Mouse (Mus musculus) skeletal muscle tissue, adult 2 months (tissue): ENCODE data around the gene Olfr39.
"Not testable (repeated sequence)": the region's sequence is repeated elsewhere in the genome, so short reads cannot be mapped to it uniquely, and the experiment has no call there.

Source experiments
- DNase-seq: peaks from one replicate; pipeline ENCODE4 v3.0.0-alpha.2; 2012; ENCODE audit warnings: low read depth, low spot score

Gene Olfr39

DNA sequence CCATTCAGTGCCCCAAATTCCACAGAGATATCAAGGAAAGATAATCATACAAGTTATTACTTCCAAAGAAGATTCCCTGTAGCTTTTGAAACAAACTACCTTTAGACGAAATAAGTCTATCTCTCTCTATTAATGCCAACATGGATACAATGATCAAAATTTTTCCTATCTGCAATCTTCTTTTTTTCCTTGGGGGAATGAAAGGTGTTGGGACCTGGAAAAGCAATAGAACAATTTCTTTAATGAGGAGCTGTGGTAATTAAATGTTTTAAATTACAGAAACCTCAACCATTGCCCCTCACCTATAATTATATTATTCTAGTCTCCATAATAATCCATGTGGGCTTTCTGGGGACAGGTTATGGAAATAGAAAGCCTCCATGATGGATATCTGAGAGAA lies at the start of gene Olfr39:
Gene Olfr39, plus strand, starts transcription at position 301 of the 400 bp plus-strand sequence.
- DNase-seq: no peak

DNA sequence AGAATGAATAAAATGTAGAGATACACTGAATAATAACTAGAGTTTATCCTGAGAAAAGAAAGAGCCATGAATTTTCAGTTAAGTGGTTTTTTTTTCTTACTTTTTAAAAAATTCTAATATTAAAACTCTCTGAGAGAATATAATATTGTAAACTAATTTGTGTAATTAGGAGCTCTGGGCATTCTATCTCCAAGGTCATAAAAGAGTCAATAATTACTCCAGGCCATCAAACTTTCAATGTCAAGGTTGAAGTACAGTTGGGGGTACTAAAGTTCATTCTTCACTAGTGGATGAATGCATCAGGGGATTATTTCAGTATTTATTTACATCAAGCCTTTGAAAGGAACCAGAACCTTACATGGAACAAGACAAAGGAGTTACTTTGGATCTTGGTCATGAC lies 45.3 kb upstream of the Olfr39 start, which contains the start of gene Olfr872:
Gene Olfr872, plus strand, starts transcription at position 301 of the 400 bp plus-strand sequence.
- no peak for DNase-seq

DNA sequence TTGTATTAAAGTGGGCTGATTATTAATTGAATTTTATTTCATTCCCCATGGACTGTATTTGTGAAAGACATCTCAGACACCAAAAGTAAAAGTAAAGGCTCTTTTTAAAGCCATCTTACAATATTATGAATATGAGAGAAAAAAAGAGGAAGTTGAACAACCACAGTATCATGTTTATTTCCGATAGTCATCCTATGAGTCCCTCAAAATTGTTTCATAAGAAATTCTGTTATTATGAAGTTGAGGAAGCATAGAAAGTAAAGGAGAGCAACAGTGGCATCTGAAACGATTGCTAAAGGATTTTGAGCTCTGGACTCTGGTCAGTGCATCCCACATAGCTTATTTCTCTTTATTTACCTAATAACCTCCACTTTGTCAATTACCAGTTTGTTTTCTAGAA lies 44.8 kb upstream of the Olfr39 start:
- DNase-seq: no peak

DNA sequence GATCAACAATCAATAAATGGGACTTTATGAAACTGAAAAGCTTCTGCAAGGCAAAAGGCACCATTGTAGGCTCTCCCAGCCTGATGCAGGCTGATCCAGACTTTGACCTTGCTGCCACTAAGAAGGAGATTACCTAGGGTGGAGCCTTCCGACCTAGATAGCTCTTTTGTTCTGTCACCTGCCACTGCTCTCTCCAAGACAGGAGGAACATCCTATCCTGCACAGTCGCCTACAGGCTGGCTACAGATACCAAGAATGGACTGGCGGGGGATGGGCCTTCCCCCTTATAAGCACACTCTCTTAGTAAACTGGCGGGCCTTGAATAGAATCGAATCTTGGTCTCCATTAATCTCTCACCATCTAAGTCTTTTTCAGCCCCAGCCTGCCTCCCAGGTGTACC lies 13.4 kb downstream of the Olfr39 start:
- DNase-seq: not testable (repeated sequence)

DNA sequence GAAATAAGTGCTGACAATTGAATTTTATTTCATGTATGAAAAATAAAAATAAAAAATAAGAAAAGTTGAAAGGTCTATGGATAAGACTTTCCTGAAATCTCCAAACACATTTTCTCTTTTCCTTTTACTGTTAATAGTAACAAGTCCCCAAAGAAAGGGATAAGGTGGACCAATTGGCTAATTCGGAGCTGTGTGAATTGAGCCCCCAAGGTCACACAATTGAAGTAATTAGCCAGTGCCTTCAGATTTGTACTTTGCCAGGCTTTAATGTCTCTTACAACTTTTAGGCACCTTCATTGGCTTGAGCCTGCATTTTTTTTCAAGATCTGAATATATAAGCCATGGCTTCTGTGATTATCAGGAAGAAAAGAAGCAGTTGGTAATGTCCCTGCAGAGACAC lies 16.1 kb downstream of the Olfr39 start, which contains the start of gene Olfr873:
Gene Olfr873, plus strand, starts transcription at position 301 of the 400 bp plus-strand sequence.
- no peak for DNase-seq

DNA sequence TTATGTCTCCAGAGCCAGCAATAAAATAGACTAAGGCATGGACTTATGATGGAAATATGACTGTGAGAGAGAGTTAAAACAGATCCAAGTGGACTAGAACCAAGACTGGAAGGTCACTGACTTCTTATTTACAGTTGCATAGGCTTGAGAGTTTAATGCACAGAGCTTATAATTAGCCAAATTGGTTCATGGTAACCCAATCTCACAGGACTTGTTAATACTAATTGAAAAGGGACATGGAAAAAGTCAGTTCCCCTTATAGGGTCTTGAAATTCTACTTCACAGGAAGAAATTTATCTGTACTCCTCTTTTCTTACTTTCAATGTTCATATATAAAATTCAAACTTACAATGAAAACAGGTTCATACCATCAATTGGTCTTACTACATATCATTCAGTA lies 53.8 kb downstream of the Olfr39 start, which contains the start of gene Olfr18:
Gene Olfr18, minus strand, starts transcription at position 101 of the 400 bp plus-strand sequence.
- no peak for DNase-seq
